Mouse (Mus musculus) inflammation-experienced regulatory T-cells, adult 6 months (primary cell): ENCODE results near the gene Dst. TPM values are rescaled to one million over a fixed set of nuclear protein-coding genes. Genes with fewer than 3 reads are reported as not detected.

Experiments used
- ATAC-seq: one replicate; pipeline ENCODE4 v1.8.0; 2017
- polyA plus RNA-seq, 3 experiments: library from polyadenylated mRNA; unstranded; fragments of 100-300 nt; shearing (Covaris generic); gene quantifications; one replicate each; pipeline ENCODE4 v1.2.1; 2017

Dst gene
- polyA plus RNA-seq, 3 experiments from 2014 or later = 18.1 to 31.7 (median 20.6) TPM

DNA sequence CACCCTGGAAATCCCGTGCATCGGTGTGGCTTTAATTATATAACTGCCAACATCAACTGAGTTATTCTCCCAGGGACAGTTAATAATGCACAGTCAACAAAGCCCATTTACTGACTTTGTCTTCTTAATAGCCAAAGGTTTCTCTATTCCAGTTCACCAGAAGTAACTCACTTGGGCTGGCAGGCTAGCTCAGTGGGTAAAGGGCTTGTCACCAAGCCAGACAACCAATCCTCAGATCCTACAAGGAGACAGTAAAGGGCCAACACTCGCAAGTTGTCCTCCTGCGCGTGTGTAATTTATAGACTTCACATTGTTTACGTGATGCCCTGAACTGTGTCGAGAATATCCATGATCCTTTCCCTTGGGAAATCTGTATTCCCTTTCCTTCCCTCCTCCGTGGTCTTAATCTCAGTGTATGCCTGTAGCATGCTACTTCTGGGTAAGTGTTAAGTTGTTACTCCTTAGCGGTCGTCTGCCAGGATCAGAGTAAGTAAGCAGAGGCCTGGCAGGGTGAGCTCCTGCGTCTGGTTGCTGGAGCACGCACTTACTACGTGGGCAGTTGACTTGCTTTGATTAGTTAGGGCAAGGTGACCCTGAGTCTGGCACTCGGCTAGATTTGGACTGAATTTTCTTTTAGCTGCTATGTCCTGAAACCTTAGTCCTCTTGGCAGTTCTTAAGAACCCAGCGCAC lies 338.1 kb downstream of the Dst start:
- no peak for ATAC-seq

DNA sequence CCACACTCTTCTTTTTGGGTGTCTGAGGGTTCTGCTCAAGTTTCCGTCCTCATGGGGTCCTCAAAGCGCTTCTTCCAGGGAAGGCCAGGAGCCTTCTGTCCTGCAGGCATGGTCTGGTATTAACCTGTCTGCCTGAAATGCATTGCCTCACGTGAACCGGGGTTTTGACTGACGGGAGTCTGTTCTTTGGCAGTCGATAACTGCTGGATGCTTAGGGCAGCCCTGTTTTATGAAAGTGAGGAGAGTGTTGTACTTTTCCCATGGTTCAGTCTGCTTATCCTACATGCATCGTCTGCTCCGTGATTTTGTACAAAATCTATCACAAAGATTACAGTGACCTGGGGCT lies 338.6 kb downstream of the Dst start:
- ATAC-seq = no peak

DNA sequence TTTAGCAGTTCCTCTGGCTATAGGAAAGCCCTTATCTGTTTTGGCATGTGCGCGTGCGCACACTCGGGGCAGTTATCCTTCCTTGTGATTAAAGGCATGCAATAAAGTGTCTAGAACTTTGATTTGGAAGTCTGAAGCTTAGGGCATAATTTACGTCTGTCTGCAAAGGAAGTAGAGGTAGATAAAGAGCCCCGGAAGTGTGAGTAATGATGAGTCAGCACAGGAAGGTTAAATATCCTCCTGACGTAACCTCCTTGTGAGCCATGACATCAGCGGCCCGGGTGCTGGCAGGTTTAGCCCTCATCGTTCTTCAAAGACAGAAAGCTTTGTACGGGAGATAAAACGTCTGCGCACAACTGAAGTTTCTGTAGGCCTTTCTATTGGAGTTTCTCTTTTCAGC lies 343.1 kb downstream of the Dst start:
- ATAC-seq = no peak

DNA sequence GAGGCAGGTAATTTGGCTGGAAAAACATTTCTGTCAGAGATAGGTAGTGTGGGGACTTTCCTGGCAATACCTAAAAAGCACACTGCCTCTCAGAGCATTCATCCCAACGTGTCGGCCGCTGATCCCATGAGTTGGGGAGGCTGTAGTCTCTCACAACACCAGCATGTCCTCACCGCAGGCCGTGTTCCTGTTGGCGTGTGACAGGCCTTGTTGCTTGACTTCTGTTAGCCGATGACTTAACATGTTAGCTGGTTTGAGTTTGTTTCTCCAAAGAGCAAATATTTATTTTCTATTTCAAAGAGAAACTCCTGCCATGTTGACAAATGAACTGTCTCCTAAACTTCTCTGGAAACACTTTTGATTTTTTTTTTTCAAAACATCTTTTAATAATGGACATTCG lies 344.2 kb downstream of the Dst start:
- ATAC-seq = no peak

DNA sequence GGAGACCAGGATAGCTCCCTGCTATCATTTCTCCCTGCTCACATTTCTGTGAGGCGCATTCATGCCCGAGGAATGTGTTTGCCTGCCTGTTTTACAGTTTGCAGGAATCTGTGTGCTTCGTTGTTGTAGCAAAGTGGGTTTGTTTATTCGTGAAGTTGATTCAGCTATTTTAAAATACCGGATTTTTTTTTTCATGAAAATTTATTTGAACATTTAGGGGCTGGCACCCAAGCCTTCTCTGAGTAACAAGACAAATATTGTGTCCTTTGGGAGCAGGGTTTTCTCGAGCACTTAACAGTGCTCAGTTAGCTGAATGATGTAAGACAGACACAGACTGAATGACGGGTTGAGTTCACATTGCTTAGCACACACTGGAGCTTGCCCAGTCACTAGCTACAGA lies 345.9 kb downstream of the Dst start:
- ATAC-seq = no peak

DNA sequence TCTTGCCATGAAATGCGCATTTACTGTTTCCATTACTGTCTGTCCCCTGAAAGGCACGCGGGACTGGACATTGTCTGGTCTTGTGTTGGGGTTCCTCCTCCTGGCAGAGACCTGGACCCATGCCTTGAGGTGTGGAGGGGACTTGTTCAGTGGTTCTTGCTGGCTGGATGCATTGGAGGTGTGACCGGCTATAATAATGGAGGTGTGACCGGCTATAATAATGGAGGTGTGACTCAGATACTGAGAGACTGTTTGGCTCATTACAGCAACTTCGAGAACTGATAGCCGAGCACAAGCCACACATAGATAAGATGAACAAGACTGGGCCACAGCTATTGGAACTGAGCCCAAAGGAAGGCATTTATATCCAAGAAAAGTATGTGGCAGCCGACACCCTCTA lies 351.9 kb downstream of the Dst start:
- no peak for ATAC-seq

DNA sequence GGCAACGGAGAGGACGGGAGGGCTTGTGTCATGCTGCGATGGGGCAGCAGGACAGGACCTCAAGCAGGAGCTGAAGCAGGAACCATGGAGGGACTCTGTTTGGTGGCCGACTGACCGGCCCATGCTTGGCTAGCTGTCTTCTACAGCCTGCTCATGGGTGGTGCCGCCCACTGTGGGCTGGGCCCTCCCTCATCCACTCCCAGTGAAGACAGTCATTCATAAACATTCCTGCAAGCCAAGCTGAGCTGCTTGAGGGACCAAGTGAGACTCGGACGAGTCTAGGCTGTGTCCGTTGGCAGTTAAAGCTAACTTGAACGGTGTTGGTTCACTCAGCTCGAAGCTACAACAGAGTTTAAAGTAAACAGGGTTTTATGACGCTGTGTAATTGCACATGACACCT lies 353.0 kb downstream of the Dst start:
- no peak for ATAC-seq

DNA sequence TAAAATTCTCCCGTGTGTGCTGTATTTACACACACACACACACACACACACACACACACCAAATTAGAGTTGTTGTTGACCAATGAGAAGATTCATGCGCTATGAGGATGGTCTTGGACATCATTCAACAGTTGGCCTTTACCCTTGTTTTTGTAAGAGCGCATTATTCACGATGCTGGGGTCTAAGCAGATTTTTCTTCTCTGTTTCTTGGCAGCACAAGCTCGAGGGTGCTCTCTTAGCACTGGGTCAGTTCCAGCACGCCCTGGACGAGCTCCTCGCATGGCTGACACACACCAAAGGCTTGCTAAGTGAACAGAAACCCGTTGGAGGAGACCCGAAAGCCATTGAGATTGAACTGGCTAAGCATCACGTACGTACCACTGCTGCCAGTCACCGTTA lies 360.5 kb downstream of the Dst start:
- no peak for ATAC-seq

DNA sequence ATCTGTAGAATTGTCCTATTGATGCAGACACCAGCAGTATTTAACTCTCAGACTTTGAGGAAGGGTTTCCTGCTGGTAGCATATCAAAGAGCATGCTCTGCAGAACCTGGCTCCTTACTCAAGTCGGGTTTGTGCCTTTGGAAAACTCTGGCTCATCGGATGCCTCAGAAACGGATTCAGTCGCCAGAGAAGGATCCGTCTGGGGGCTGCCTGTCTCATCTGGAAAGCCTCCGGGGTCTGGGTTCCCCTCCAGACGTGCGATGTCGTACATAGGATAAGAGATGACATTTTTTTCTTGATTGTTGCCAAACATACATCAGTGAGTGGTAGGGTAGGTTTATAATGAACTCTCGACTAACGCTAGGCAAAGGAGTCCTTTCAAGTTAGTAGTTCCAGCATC lies 361.6 kb downstream of the Dst start:
- ATAC-seq = no peak

DNA sequence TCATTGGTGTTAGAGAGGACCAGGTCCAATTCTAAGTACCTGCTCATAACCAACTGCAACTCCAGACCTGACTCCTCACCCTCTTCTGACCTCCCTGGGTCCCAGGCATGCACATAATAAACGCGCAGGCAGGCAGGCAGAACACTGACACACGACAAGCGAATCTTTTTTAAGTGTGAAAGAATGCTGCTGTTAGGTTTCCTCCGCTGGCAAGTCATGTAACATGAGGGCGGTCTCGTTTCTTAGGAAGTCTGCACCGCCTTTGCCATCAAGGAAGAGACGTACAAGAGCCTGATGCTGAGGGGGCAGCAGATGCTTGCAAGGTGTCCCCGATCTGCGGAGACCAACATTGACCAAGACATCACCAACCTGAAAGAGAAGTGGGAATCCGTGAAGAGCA lies 365.9 kb downstream of the Dst start:
- ATAC-seq = no peak

DNA sequence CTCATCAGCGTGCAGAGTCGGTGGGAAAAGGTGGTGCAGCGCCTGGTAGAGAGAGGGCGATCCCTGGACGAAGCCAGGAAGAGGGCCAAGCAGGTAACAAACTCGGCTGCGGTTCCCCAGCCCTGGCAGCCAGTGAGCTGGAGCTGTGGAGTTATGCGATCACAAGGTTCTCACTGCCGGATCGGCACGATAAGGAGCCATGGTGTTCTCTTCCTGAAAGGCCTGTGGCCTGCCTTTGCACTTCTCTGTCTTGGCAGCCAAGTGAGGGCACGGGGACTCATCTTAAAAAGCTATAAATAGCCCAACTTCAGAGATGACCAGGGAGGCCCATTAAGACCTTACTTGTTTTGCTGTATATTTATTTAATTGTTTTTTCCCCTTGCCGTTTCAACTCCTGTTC lies 367.8 kb downstream of the Dst start:
- ATAC-seq = no peak

DNA sequence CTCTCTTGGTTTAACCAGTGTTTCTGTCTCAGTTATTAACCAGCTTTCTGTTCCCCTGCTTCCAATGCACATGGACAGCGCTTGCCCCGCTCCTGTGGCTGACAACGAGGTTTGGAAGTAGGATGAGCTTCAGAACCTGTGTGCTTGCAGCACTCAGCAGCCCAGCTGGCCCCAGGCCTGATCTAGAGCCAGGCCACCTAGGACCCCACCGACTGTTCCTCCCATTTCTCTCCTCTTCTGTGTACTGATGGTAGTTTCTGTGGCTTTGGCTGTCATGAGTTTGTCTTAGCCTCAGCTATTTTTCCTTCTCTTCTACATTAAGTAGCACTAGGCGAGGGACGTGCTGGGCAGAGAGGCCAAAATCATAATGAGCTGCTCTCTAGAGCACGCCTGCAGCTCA lies 368.7 kb downstream of the Dst start:
- no peak for ATAC-seq

DNA sequence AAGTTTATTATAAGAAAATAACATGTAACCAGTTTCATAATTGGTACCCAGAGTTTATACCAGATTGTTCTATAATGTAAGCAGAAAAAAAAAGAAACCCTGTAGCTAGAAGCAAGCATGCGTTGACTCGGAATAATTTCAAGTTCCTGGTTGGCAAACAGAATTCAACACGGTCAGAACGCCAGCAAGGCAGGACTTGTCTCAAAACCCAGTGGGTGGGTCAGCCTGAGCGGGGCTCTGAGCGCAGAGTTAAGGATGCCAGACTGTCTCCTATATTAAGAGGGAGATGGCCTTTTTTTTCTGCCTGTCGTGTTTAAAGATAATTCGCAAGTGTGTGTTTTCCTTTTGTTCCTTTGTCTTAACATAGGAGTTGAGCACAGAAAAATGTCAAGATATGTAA lies 369.2 kb downstream of the Dst start:
- ATAC-seq = no peak

DNA sequence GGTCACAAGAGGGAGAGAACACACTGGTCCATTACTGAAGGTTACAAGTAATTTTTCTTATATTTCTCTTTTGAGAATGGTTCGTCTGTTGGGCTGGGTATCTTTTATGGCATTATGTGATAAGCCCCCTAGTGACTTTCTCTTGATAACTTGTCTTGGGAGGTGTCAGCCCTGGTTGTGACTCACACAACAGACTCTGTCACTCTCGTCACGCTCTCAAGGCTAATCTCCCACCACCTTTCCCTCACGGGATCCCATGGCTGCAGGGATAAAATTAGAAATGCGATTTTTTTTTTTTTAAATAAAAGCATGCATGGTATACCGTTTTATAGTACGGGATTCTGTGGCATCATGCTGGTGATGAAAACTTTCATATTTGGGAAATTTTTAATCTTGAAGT lies 375.5 kb downstream of the Dst start:
- ATAC-seq = no peak

DNA sequence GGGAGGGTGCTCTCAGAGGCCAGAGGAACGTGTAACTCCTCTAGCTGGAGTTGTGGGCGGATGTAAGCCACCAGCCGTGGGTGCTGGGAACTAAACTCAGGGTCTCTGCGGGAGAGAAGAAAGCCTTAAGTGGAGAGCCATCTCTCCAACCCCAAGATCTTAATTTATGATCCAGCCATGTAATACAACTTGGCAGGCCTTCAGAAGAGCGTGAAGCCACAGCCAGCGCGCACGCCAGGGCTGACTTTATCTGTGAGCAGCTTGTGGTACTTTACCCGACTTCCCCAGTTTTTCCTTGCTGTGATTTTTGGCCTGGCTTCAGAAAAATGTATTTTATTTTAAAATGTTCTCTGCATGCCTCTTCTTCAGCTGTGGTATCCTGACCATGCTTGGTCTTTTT lies 377.0 kb downstream of the Dst start:
- ATAC-seq = no peak

DNA sequence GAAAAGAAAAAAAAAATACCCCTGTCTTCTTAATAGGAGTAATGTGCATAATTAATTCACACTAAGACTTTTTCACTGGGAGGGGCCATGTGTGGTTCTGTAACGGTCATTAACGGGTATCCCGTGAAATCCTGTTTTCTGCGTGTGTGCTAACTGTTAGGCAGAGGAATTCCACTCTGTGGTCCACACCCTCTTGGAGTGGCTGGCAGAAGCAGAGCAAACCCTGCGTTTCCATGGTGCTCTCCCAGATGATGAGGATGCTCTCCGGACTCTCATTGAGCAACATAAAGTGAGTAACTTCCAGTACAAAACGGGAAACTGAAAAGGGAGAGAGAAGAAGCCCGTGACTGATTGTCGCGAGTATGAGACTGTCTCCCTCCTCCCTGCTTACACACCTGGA lies 379.7 kb downstream of the Dst start:
- ATAC-seq = no peak

DNA sequence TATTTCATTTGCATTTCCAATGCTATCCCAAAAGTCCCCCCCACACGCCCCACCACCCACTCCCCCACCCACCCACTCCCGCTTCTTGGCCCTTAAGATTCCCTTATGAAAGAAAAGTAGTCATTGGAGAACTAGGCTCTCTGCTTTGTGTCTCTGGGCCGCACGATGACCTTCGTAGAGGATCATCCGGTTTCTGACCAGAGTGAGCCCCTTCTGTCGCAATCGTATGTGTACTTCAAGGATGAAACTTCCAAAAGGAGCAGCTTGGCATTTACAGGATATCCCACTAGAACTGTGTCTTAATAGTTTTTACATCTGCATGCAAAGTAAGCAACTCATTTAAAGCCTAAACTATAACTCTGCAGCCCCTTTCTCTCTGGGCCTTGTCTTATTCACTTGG lies 380.2 kb downstream of the Dst start:
- no peak for ATAC-seq

DNA sequence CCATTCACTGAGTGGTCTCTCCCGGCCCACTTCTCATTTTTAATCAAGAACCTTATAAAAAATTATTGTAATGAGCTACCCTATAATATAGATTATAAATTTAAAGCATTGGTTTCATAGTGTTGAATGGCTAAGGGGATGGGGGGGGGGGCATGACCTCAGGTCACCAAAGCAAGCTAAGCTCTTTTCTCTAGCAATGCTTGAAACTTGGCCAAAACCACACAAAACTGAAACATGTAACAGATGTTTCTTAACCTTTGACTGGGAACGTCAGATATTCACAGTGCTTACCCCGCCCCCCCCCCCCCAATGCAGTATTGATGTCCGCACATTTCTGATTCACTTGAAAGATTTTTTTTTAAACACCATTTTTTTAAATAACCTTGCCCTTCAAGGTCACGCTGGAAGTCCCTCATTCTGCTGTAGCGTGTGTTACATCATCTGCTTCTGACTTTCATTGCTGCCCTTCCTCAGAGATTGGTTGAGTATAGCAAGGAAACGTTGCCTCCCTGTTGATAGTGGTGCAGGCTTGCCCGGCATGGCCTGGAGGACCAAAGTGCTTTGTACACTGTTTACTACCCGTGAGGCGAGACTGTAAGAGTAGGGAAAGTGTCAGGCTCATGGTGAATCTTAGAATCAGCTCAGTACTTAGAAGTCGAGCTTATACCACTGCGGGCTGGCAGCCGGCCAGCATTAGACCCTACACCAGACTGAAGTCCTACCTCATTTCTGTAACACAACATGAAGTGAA lies 380.9 kb downstream of the Dst start:
- no peak for ATAC-seq

DNA sequence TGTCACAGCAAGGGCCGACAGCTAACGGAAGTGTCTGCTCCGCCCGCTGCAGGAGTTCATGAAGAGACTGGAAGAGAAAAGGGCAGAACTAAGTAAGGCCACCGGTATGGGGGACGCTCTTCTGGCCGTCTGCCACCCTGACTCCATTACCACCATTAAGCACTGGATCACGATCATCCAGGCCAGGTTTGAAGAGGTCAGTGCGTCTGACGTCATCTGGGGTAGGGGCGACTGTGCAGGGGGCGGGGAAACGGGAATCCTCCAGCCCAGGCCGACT lies 381.4 kb downstream of the Dst start:
- no peak for ATAC-seq

DNA sequence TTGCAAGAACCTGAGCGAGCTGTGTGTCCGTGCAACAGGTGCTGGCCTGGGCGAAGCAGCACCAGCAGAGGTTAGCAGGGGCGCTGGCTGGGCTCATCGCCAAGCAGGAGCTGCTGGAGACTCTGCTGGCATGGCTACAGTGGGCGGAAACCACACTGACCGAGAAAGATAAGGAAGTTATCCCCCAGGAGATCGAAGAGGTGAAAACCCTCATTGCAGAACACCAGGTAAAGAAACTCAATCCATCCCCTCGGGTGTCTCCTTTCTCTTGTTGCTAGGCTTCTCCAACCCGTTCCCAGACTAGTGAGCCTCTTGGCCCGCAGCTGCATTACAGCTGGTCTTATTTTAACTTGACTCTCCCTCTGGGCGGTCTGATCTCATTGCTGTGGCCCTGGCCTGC lies 382.3 kb downstream of the Dst start:
- ATAC-seq = no peak

DNA sequence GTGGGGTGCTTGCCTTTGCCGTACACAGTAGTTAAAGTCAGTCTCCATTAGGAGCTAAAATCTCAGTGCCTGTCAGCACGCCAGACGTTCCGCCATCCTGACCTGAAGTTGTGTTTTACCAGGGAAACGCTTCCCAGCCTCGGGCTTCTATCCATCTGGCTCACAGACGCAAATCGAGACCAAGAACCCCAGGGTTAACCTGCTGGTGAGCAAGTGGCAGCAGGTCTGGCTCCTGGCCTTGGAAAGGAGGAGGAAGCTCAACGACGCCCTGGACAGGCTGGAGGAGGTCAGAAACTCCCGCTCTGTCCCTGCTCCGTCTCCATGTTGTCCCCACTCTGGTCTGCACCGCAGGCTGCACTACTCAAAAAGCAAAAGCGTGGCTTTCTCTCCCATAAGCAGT lies 385.2 kb downstream of the Dst start:
- ATAC-seq = no peak

DNA sequence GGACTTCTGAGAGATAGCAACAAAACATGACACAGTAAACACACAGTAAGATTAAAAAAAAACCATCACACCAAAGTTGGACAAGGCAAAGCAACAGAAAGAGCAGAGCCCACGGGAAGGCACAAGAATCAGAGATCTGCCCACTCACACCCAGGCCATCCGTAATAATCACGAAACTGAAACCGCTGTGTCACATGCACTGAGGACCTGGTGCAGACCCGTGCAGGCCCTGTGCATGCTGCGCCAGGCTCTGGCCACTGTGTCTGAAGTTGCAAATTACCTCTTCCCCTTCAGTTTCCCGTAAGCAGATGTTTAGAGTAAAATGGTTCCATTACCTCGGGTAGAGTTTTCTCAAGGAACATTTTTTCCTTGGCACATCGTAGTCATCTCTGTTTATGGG lies 389.6 kb downstream of the Dst start:
- no peak for ATAC-seq

DNA sequence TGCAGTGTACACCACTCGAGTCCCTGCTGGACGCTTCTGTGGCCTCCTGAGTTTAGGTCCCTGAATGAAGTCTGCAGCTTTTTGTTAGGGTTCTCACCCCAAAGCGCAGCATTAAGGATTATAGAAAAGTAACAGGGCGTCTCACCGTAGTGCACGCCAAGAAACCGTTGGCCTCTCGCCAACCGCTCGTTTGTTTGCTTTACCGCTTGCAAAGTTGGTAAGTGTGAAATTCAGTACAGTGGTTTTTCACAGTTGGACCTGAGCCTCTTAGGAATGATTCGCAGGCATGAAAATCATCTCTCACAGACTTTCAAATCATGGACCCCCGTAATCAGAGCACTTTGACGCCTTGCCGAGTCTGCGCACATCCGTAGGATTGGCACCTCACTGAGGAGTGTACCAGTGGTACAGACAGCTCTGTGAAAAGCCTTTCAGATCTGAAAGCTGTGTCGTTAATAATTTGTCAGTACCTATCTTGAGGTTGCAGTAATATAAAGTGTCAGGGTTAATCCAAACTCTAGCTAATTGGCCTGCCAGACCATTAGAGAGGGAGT lies 390.7 kb downstream of the Dst start:
- ATAC-seq = no peak

DNA sequence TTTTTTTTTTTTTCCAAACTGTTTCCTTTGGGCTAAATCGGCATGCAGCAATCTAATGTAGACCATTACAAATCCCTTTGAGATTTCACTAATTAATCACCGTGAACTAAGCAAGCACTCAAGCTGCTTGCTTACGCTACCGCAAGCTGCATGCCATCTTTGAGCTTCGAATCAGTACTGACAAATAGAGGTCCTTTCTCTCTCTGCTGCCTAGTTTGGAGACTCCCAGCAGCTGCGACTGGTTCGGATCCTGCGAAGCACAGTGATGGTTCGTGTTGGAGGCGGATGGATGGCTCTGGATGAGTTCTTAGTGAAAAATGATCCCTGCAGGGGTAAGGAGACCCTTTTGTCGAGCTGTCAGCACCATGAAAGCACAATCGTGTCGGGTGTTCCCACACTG lies 391.5 kb downstream of the Dst start:
- ATAC-seq = no peak
